Mouse (Mus musculus): Measurements from ENCODE around the gene Cracr2b.

GRCm38 (mm10) chr7:141428701-141429100, 32.2 kb upstream of the Cracr2b start:
- no peak for TF ChIP-seq POLR2A (IDR thresholded peaks at IDR 0.05; ENCODE audit: low read depth, low read length)
- no peak for TF ChIP-seq CTCF (conservative IDR thresholded peaks at IDR 0.05; ENCODE audit: insufficient read depth, insufficient read length, low read depth, low read length)

All from kidney, adult 2 months (tissue).